8 mouse cellular contexts compared by ENCODE assay signal in genomic region chr19:36834532-36835431, GRCm38 (mm10). TPM values are rescaled to one million over a fixed set of nuclear protein-coding genes. Genes with fewer than 3 reads are reported as not detected.
DNase-seq lines count a peak whose midpoint lies in the region; ATAC-seq and TF ChIP-seq lines count a peak whose summit lies in the region.

No protein-coding gene starts in this region.

- peak overlapping the region; percentile 86 for H3K9ac ChIP-seq in lung, embryonic 15.5 days

- no peaks in the 10 kb centered on the region for H3K9me3 ChIP-seq in lung, embryonic 15.5 days

- peaks cover 16% of the 10 kb centered on the region; the same call in 1 of the 2 replicates for H3K36me3 ChIP-seq in lung, embryonic 15.5 days

- intact Hi-C loops in left cerebral cortex, adult 2 months (cut with DNase I), result no loop called here
- intact Hi-C loops in left cerebral cortex, postnatal 36 days (cut with DNase I), result loop anchor here (5.0 to 10.0 kb wide), 2 partner anchors 83 to 430 kb away; partner anchors contain the start of gene Fgfbp3

- peak in 1 of 2 experiments; percentile 42 for DNase-seq in left cerebral cortex, adult 2 months (ENCODE audit: extremely low spot score in 1 of 2, low spot score in 2 of 2)
- DNase-seq in left cerebral cortex, postnatal 36 days (ENCODE audit: low spot score in 2 of 2), result no peak
- peak; percentile 47 for DNase-seq in c-Kit-positive CD71-positive TER-119-negative erythroid progenitor cells, embryonic 14.5 days (ENCODE audit: low read depth)
- DNase-seq in gastrocnemius, postnatal 4 days (ENCODE audit: low spot score in 2 of 2), result peak; percentile 38 to 42
- peak; percentile 38 for DNase-seq in kidney, adult 11 months
- peak; percentile 29 for DNase-seq in ovary, postnatal 14 days (ENCODE audit: low spot score)
- DNase-seq in urinary bladder, postnatal 36 days (ENCODE audit: low spot score in 2 of 2), result peak; percentile 45 to 46

- H3K4me2 ChIP-seq in lung, embryonic 15.5 days, result peak overlapping the region; percentile 72

- H3K27me3 ChIP-seq in lung, embryonic 15.5 days, result no peaks in the 10 kb centered on the region

- no peak for TF ChIP-seq CTCF in left cerebral cortex, adult 2 months (IDR thresholded peaks at IDR 0.05)

- H3K4me1 ChIP-seq in lung, embryonic 15.5 days, result peaks cover 17% of the 10 kb centered on the region

- peak; percentile 63 for ATAC-seq in lung, embryonic 15.5 days (ENCODE audit: borderline replicate concordance, extremely low read depth, low FRiP score, low TSS enrichment)

- peak overlapping the region; percentile 95 for H3K27ac ChIP-seq in left cerebral cortex, adult 2 months
- H3K27ac ChIP-seq in lung, embryonic 15.5 days, result peak overlapping the region; percentile 97

- peak overlapping the region; percentile 87 for H3K4me3 ChIP-seq in left cerebral cortex, adult 2 months
- peak overlapping the region; percentile 84 for H3K4me3 ChIP-seq in lung, embryonic 15.5 days

- WGBS in lung, embryonic 15.5 days, result under 1% methylated on average over 50 of the region's 62 CpGs

RNA-seq across cellular contexts. Expression of gene Tnks2, which starts 0.8 kb away (rescaled TPM):
- total RNA-seq in left cerebral cortex, adult 2 months (2021), result 100 to 1,000 TPM; 109 to 124 TPM
- total RNA-seq in left cerebral cortex, postnatal 36 days (2021), result 100 to 1,000 TPM; 117 to 119 TPM
- 100 to 1,000 TPM; 166 to 182 TPM for total RNA-seq in gastrocnemius, postnatal 4 days (2021)
- polyA plus RNA-seq in lung, embryonic 15.5 days (2015; fragmentation: Nextera tagmentation; extraction: Ambion mirVana), result 47.3 and 47.6 TPM in 2 replicates

Comparison
In these comparisons a context has a peak if more than half of its experiments do, and no peak if none do; other contexts are left out.
1. DNase-seq: peak in c-Kit-positive CD71-positive TER-119-negative erythroid progenitor cells, embryonic 14.5 days (single experiment), gastrocnemius, postnatal 4 days (2 of 2), kidney, adult 11 months (single experiment), ovary, postnatal 14 days (single experiment) and urinary bladder, postnatal 36 days (2 of 2); none in left cerebral cortex, postnatal 36 days (0 of 2).